Comparison of ENCODE assay signal across 8 mouse cellular contexts in genomic region chr8:57510791-57511315, GRCm38 (mm10). TPM values are rescaled to one million over a fixed set of nuclear protein-coding genes. Genes with fewer than 3 reads are reported as not detected.
DNase-seq lines count a peak whose midpoint lies in the region; ATAC-seq and TF ChIP-seq lines count a peak whose summit lies in the region.

No protein-coding gene starts in this region.

- WGBS in kidney, postnatal 0 days = under 1% methylated on average over 31 of the region's 31 CpGs
- 1% methylated on average over 30 of the region's 31 CpGs for WGBS in embryonic facial prominence, embryonic 11.5 days
- WGBS in intestine, embryonic 16.5 days = 1% methylated on average over 31 of the region's 31 CpGs

- no peaks in the 10 kb centered on the region for H3K9me3 ChIP-seq in kidney, postnatal 0 days (replicated peaks; ENCODE audit: low read length)
- H3K9me3 ChIP-seq in embryonic facial prominence, embryonic 11.5 days (replicated peaks; ENCODE audit: control insufficient read depth, low read length) = no peaks in the 10 kb centered on the region
- no peaks in the 10 kb centered on the region for H3K9me3 ChIP-seq in intestine, embryonic 16.5 days (ENCODE audit: control insufficient read depth, low read length)

- H3K4me3 ChIP-seq in kidney, postnatal 0 days (replicated peaks; ENCODE audit: low read depth, low read length) = peak overlapping the region; percentile 75
- peak overlapping the region; percentile 66 for H3K4me3 ChIP-seq in embryonic facial prominence, embryonic 11.5 days (ENCODE audit: low read depth, low read length)
- H3K4me3 ChIP-seq in intestine, embryonic 16.5 days (ENCODE audit: low read length) = peak overlapping the region; percentile 88

- no peaks in the 10 kb centered on the region for H3K4me1 ChIP-seq in kidney, postnatal 0 days (replicated peaks; ENCODE audit: insufficient read depth, low read length)
- no peaks in the 10 kb centered on the region for H3K4me1 ChIP-seq in embryonic facial prominence, embryonic 11.5 days (ENCODE audit: control insufficient read depth, insufficient read depth, low read length)
- H3K4me1 ChIP-seq in intestine, embryonic 16.5 days (ENCODE audit: control insufficient read depth, insufficient read depth, low read length) = peaks cover 4% of the 10 kb centered on the region; the same call in 1 of the 2 replicates

- peak overlapping the region; percentile 79 for H3K27ac ChIP-seq in kidney, postnatal 0 days
- peak overlapping the region; percentile 87 for H3K27ac ChIP-seq in embryonic facial prominence, embryonic 11.5 days (replicated peaks; ENCODE audit: low read depth, low read length)
- H3K27ac ChIP-seq in intestine, embryonic 16.5 days (ENCODE audit: low read length) = peak overlapping the region; percentile 85

- peak overlapping the region; percentile 82 for H3K9ac ChIP-seq in kidney, postnatal 0 days (ENCODE audit: low read depth, low read length)
- H3K9ac ChIP-seq in embryonic facial prominence, embryonic 11.5 days (replicated peaks; ENCODE audit: low read length) = peak overlapping the region; percentile 88
- peak overlapping the region; percentile 85 for H3K9ac ChIP-seq in intestine, embryonic 16.5 days (ENCODE audit: low read depth, low read length)

- peak overlapping the region; percentile 96 for H3K4me2 ChIP-seq in kidney, postnatal 0 days (ENCODE audit: low read length)
- H3K4me2 ChIP-seq in embryonic facial prominence, embryonic 11.5 days (ENCODE audit: low read depth, low read length) = peak overlapping the region; percentile 81
- H3K4me2 ChIP-seq in intestine, embryonic 16.5 days (ENCODE audit: low read depth, low read length) = peak overlapping the region; percentile 86

- ATAC-seq in kidney, postnatal 0 days (replicated peaks; ENCODE audit: low FRiP score, low read depth) = no peak
- ATAC-seq in embryonic facial prominence, embryonic 11.5 days (replicated peaks; ENCODE audit: insufficient number of reproducible peaks, low FRiP score, low TSS enrichment, low read depth) = no peak
- no peak for ATAC-seq in intestine, embryonic 16.5 days

- TF ChIP-seq CTCF in kidney, postnatal 0 days (IDR thresholded peaks at IDR 0.05; ENCODE audit: low read depth) = no peak

- peak; percentile 34 for DNase-seq in kidney, postnatal 0 days (ENCODE audit: low spot score)
- no peak for DNase-seq in kidney, adult 8-10 months
- DNase-seq in embryonic facial prominence, embryonic 11.5 days (ENCODE audit: low spot score) = peak; percentile 51
- peak; percentile 46 for DNase-seq in naive thymus-derived CD4-positive, alpha-beta T cell, adult 2 months (ENCODE audit: low read depth)
- DNase-seq in cerebellum, adult 18-20 months = no peak
- no peak for DNase-seq in embryo, embryonic 9.5 days (ENCODE audit: extremely low spot score)
- no peak for DNase-seq in gastrocnemius, postnatal 14 days

- intact Hi-C loops in gastrocnemius, postnatal 14 days (cut with DNase I; ENCODE audit: low total_unique reads) = no loop called here

- H3K27me3 ChIP-seq in kidney, postnatal 0 days (ENCODE audit: insufficient read depth, low read length) = no peaks in the 10 kb centered on the region
- no peaks in the 10 kb centered on the region for H3K27me3 ChIP-seq in embryonic facial prominence, embryonic 11.5 days (ENCODE audit: control insufficient read depth, insufficient read depth, low read length)
- H3K27me3 ChIP-seq in intestine, embryonic 16.5 days (replicated peaks; ENCODE audit: control insufficient read depth, insufficient read depth, low read length) = no peaks in the 10 kb centered on the region

- peaks cover 6% of the 10 kb centered on the region; the same call in 1 of the 2 replicates for H3K36me3 ChIP-seq in kidney, postnatal 0 days (ENCODE audit: insufficient read depth, low read length)
- H3K36me3 ChIP-seq in embryonic facial prominence, embryonic 11.5 days (replicated peaks; ENCODE audit: control insufficient read depth, insufficient read depth, low read depth, low read length) = 0 out of 2 replicates have a peak, but pooled peaks cover 2% of the 10 kb centered on the region
- 0 out of 2 replicates have a peak, but pooled peaks cover 2% of the 10 kb centered on the region for H3K36me3 ChIP-seq in intestine, embryonic 16.5 days (ENCODE audit: control insufficient read depth, insufficient read depth, low read length)

RNA-seq across cellular contexts. Expression of gene Hmgb2, which starts 0.9 kb away (rescaled TPM):
- polyA plus RNA-seq in kidney, postnatal 0 days (2015; fragmentation: Nextera tagmentation; extraction: Ambion mirVana) = 307 and 357 TPM in 2 replicates
- polyA plus RNA-seq in embryonic facial prominence, embryonic 11.5 days (2014; fragmentation: Nextera tagmentation; extraction: Ambion mirVana) = 509 and 581 TPM in 2 replicates
- polyA plus RNA-seq in intestine, embryonic 16.5 days (2015; fragmentation: Nextera tagmentation; extraction: Ambion mirVana) = 252 and 287 TPM in 2 replicates
- 10 to 100 TPM; 19.2 to 21.8 TPM for total RNA-seq in gastrocnemius, postnatal 14 days (2021)

RNA-seq across cellular contexts. Expression of gene Sap30, which starts 23.2 kb away (rescaled TPM):
- 25.8 and 35.4 TPM in 2 replicates for polyA plus RNA-seq in kidney, postnatal 0 days (2015; fragmentation: Nextera tagmentation; extraction: Ambion mirVana)
- polyA plus RNA-seq in embryonic facial prominence, embryonic 11.5 days (2014; fragmentation: Nextera tagmentation; extraction: Ambion mirVana) = 85.6 and 94.5 TPM in 2 replicates
- 20.6 and 21.7 TPM in 2 replicates for polyA plus RNA-seq in intestine, embryonic 16.5 days (2015; fragmentation: Nextera tagmentation; extraction: Ambion mirVana)
- 10 to 100 TPM; 16.7 to 26.8 TPM for total RNA-seq in gastrocnemius, postnatal 14 days (2021)

RNA-seq across cellular contexts. Expression of gene Scrg1, which starts 55.1 kb away (rescaled TPM):
- not detected in 2 replicates for polyA plus RNA-seq in kidney, postnatal 0 days (2015; fragmentation: Nextera tagmentation; extraction: Ambion mirVana)
- 2.5 and 2.9 TPM in 2 replicates for polyA plus RNA-seq in embryonic facial prominence, embryonic 11.5 days (2014; fragmentation: Nextera tagmentation; extraction: Ambion mirVana)
- polyA plus RNA-seq in intestine, embryonic 16.5 days (2015; fragmentation: Nextera tagmentation; extraction: Ambion mirVana) = 0.27 TPM in 1 of 2 replicates, not detected in the other
- total RNA-seq in gastrocnemius, postnatal 14 days (2021) = not detected

Comparison
In these comparisons a context has a peak if more than half of its experiments do, and no peak if none do; other contexts are left out.
1. DNase-seq: peak in kidney, postnatal 0 days (single experiment), embryonic facial prominence, embryonic 11.5 days (single experiment) and naive thymus-derived CD4-positive, alpha-beta T cell, adult 2 months (single experiment); none in kidney, adult 8-10 months (0 of 2), cerebellum, adult 18-20 months (0 of 2), embryo, embryonic 9.5 days (single experiment) and gastrocnemius, postnatal 14 days (single experiment).
2. Peak in every context shown above with its lines, with median percentiles within 50 percentile points of each other: H3K27ac ChIP-seq, H3K4me2 ChIP-seq, H3K4me3 ChIP-seq and H3K9ac ChIP-seq.